8 mouse cellular contexts compared by ENCODE assay signal in the genomic region with DNA sequence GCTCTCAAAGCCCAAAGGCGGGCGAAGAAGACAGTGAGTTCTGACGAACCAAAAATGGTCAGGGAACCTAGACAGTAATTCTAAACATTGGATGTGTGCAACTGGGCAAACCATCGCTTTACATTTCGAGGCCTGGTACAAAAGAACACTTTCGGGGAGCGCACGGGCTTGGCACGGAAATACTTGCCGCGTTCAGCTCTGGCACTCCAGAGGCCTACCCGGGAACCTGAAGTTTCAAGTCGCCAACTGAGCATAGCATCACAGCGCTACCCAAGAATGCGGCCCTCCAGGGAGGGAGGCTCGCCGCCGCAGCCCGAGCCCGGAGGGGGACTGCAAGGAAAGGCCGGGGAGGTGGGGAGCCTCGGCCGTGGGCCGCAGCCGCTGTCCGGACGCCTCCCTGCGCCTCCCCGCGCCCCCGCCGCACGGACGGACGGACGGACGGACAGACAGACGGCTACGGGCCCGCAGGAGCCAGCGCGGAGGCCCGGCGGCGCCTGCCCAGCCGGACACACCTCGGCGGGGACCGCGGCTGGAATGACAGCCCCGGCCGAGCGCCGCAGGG. TPM values are rescaled to one million over a fixed set of nuclear protein-coding genes. Genes with fewer than 3 reads are reported as not detected.
DNase-seq lines count a peak whose midpoint lies in the region; ATAC-seq and TF ChIP-seq lines count a peak whose summit lies in the region.

No protein-coding gene starts in this region.

- TF ChIP-seq POLR2A in liver, adult 2 months (IDR thresholded peaks at IDR 0.05; ENCODE audit: extremely low read depth, insufficient read depth, low read length): no peak

- H3K9me3 ChIP-seq in embryonic facial prominence, embryonic 13.5 days: no peaks in the 10 kb centered on the region
- no peaks in the 10 kb centered on the region for H3K9me3 ChIP-seq in midbrain, postnatal 0 days (ENCODE audit: low read length)

- peak overlapping the region; percentile 89 for H3K27ac ChIP-seq in embryonic facial prominence, embryonic 13.5 days
- peak overlapping the region; percentile 82 for H3K27ac ChIP-seq in liver, adult 2 months (replicated peaks; ENCODE audit: insufficient read depth, low read depth, low read length)
- H3K27ac ChIP-seq in midbrain, postnatal 0 days (ENCODE audit: low read depth, low read length): peak overlapping the region; percentile 91

- TF ChIP-seq CTCF in liver, adult 2 months (IDR thresholded peaks at IDR 0.05; ENCODE audit: low read depth, low read length): no peak
- TF ChIP-seq CTCF in midbrain, postnatal 0 days (IDR thresholded peaks at IDR 0.05): no peak

- WGBS in embryonic facial prominence, embryonic 13.5 days: under 1% methylated on average over 49 of the region's 54 CpGs
- 2% methylated on average over 54 of the region's 54 CpGs for WGBS in liver, adult 2 months
- WGBS in midbrain, postnatal 0 days: under 1% methylated on average over 44 of the region's 54 CpGs

- H3K4me1 ChIP-seq in embryonic facial prominence, embryonic 13.5 days: peaks cover 13% of the 10 kb centered on the region
- H3K4me1 ChIP-seq in liver, adult 2 months (ENCODE audit: control insufficient read depth, insufficient read depth, low read length): peaks cover 6% of the 10 kb centered on the region
- H3K4me1 ChIP-seq in midbrain, postnatal 0 days (ENCODE audit: insufficient read depth, low read length): 0 out of 2 replicates have a peak, but pooled peaks cover 4% of the 10 kb centered on the region

- H3K4me3 ChIP-seq in embryonic facial prominence, embryonic 13.5 days: peak overlapping the region; percentile 98
- H3K4me3 ChIP-seq in liver, adult 2 months (ENCODE audit: insufficient read depth, low read depth, low read length): peak overlapping the region; percentile 99
- H3K4me3 ChIP-seq in midbrain, postnatal 0 days (ENCODE audit: low read depth, low read length): peak overlapping the region; percentile 77

- peak; percentile 54 for ATAC-seq in embryonic facial prominence, embryonic 13.5 days (ENCODE audit: insufficient number of reproducible peaks, insufficient read depth, low FRiP score, low TSS enrichment, low read depth)
- ATAC-seq in midbrain, postnatal 0 days (ENCODE audit: low FRiP score): peak; percentile 71

- peak overlapping the region; percentile 66 for H3K4me2 ChIP-seq in embryonic facial prominence, embryonic 13.5 days
- peak overlapping the region; percentile 56 for H3K4me2 ChIP-seq in midbrain, postnatal 0 days (ENCODE audit: low read depth, low read length, poor library complexity, severe bottlenecking)

- H3K79me2 ChIP-seq in liver, adult 2 months (ENCODE audit: control insufficient read depth, insufficient read depth, low read length): peaks cover 21% of the 10 kb centered on the region; the same call in 1 of the 2 replicates

- peak; percentile 72 for DNase-seq in CD4-positive helper T cell, adult 2 months (ENCODE audit: low read depth, low spot score)
- DNase-seq in adrenal gland, postnatal 36 days: peak; percentile 53 to 68
- DNase-seq in heart, adult 9 months (ENCODE audit: low spot score in 2 of 2): peak; percentile 29 to 32
- peak; percentile 30 to 42 for DNase-seq in kidney, adult 8-10 months
- DNase-seq in liver, adult 2 months (ENCODE audit: extremely low read depth, low read depth, low spot score): peak; percentile 57
- peak; percentile 40 for DNase-seq in midbrain, postnatal 0 days (ENCODE audit: low spot score)
- peak; percentile 54 for DNase-seq in splenic B cell, adult 2 months (ENCODE audit: low read depth, low spot score)

- H3K36me3 ChIP-seq in embryonic facial prominence, embryonic 13.5 days: peaks cover 22% of the 10 kb centered on the region
- H3K36me3 ChIP-seq in liver, adult 2 months (ENCODE audit: control insufficient read depth, insufficient read depth, low read length): peaks cover 14% of the 10 kb centered on the region
- H3K36me3 ChIP-seq in midbrain, postnatal 0 days (ENCODE audit: insufficient read depth, low read length): peaks cover 15% of the 10 kb centered on the region; the same call in 1 of the 2 replicates
- H3K36me3 ChIP-seq in splenic B cell, adult 2 months (ENCODE audit: control insufficient read depth, insufficient read depth, low read length, poor library complexity, severe bottlenecking): peaks cover 2% of the 10 kb centered on the region; the same call in 1 of the 2 replicates

- H3K27me3 ChIP-seq in embryonic facial prominence, embryonic 13.5 days: no peaks in the 10 kb centered on the region
- H3K27me3 ChIP-seq in liver, adult 2 months (ENCODE audit: control insufficient read depth, insufficient read depth, low read length): no peaks in the 10 kb centered on the region
- no peaks in the 10 kb centered on the region for H3K27me3 ChIP-seq in midbrain, postnatal 0 days (ENCODE audit: insufficient read depth, low read length)
- no peaks in the 10 kb centered on the region for H3K27me3 ChIP-seq in splenic B cell, adult 2 months (ENCODE audit: control insufficient read depth, insufficient read depth, low read length, poor library complexity, severe bottlenecking)

- H3K9ac ChIP-seq in embryonic facial prominence, embryonic 13.5 days: peak overlapping the region; percentile 95
- peak overlapping the region; percentile 99 for H3K9ac ChIP-seq in liver, adult 2 months (ENCODE audit: low read depth, low read length)
- peak overlapping the region; percentile 94 for H3K9ac ChIP-seq in midbrain, postnatal 0 days (replicated peaks; ENCODE audit: low read length, poor library complexity, severe bottlenecking)

RNA-seq across cellular contexts. Expression of gene Phc3, which starts 0.6 kb away (rescaled TPM):
- total RNA-seq in adrenal gland, postnatal 36 days (2021): 10 to 100 TPM; 31.3 to 35.2 TPM
- polyA plus RNA-seq in embryonic facial prominence, embryonic 13.5 days (2015; fragmentation: Nextera tagmentation; extraction: Ambion mirVana): 8.1 and 9.4 TPM in 2 replicates
- 13.3 and 14.3 TPM in 2 replicates for total RNA-seq in liver, adult 2 months (2014; rRNA removed)
- 6.7 and 9.8 TPM in 2 replicates for polyA plus RNA-seq in liver, adult 2 months (2012; rRNA removed)
- total RNA-seq in midbrain, postnatal 0 days (2014; rRNA removed): 27.0 and 31.5 TPM in 2 replicates
- polyA plus RNA-seq in midbrain, postnatal 0 days (2015; fragmentation: Nextera tagmentation; extraction: Ambion mirVana): 5.5 and 6.6 TPM in 2 replicates

RNA-seq across cellular contexts. Expression of gene Prkci, which starts 26.9 kb away (rescaled TPM):
- total RNA-seq in adrenal gland, postnatal 36 days (2021): 10 to 100 TPM; 43.2 to 56.1 TPM
- polyA plus RNA-seq in embryonic facial prominence, embryonic 13.5 days (2015; fragmentation: Nextera tagmentation; extraction: Ambion mirVana): 39.0 and 39.3 TPM in 2 replicates
- 11.3 and 11.6 TPM in 2 replicates for total RNA-seq in liver, adult 2 months (2014; rRNA removed)
- polyA plus RNA-seq in liver, adult 2 months (2012; rRNA removed): 4.4 and 4.9 TPM in 2 replicates
- total RNA-seq in midbrain, postnatal 0 days (2014; rRNA removed): 47.0 and 56.7 TPM in 2 replicates
- polyA plus RNA-seq in midbrain, postnatal 0 days (2015; fragmentation: Nextera tagmentation; extraction: Ambion mirVana): 18.3 and 19.6 TPM in 2 replicates

Comparison
In these comparisons a context has a peak if more than half of its experiments do, and no peak if none do; other contexts are left out.
1. Peak in every context shown above with its lines: DNase-seq, ATAC-seq, H3K4me3 ChIP-seq and H3K27ac ChIP-seq.